Mouse (Mus musculus) limb, embryonic 13.5 days (tissue): Measurements from ENCODE around the gene Slc5a5. TPM values are rescaled to one million over a fixed set of nuclear protein-coding genes. Genes with fewer than 3 reads are reported as not detected.

Experiments used
- ATAC-seq: fragments of 200-750 bp; cut with Nextera tagmentation; 2 replicates; pipeline ENCODE4 v1.8.0; 2017; ENCODE audit warnings: low read depth, moderate number of reproducible peaks, moderate TSS enrichment; ENCODE audit not compliant: low FRiP score
- H3K27ac ChIP-seq: fragments of 300-500 bp; sonication (generic); 2 replicates; pipeline ENCODE4 v1.5.1; 2015; ENCODE audit warnings: inconsistent platforms, mild to moderate bottlenecking, moderate library complexity
- H3K27me3 ChIP-seq: fragments of 300-500 bp; sonication (generic); 2 replicates; pipeline ENCODE4 v1.6.1; 2015; ENCODE audit warnings: mild to moderate bottlenecking, inconsistent platforms
- H3K36me3 ChIP-seq: fragments of 300-500 bp; sonication (generic); 2 replicates; pipeline ENCODE4 v1.6.1; 2015; ENCODE audit warnings: inconsistent platforms, mild to moderate bottlenecking, moderate library complexity
- H3K4me1 ChIP-seq: fragments of 300-500 bp; sonication (generic); 2 replicates; pipeline ENCODE4 v1.6.1; 2015; ENCODE audit warnings: inconsistent platforms
- H3K4me2 ChIP-seq: fragments of 300-500 bp; sonication (generic); replicated peaks from 2 replicates; pipeline ENCODE4 v1.6.1; 2015; ENCODE audit warnings: inconsistent platforms, mild to moderate bottlenecking, moderate library complexity
- H3K4me3 ChIP-seq: fragments of 300-500 bp; sonication (generic); 2 replicates; pipeline ENCODE4 v1.5.1; 2015; ENCODE audit warnings: moderate library complexity, mild to moderate bottlenecking, inconsistent platforms
- H3K9ac ChIP-seq: fragments of 300-500 bp; sonication (generic); 2 replicates; pipeline ENCODE4 v1.6.1; 2015; ENCODE audit warnings: mild to moderate bottlenecking, inconsistent platforms
- H3K9me3 ChIP-seq: fragments of 300-500 bp; sonication (generic); 2 replicates; pipeline ENCODE4 v1.6.1; 2016; ENCODE audit warnings: inconsistent platforms
- WGBS: fragments of 180-500 bp; shearing (Covaris S2); methylation state at CpG from one replicate; pipeline ENCODE4 v1.1.7; 2015; 5-methylcytosine and 5-hydroxymethylcytosine counted together
- polyA plus RNA-seq: library from polyadenylated mRNA; unstranded; fragments of >200 nt; fragmentation: Nextera tagmentation; extraction: Ambion mirVana; gene quantifications from 2 replicates; pipeline ENCODE4 v1.2.1, GENCODE M21; 2015

Slc5a5 gene
- polyA plus RNA-seq, 1 experiment from 2014 or later: 0.39 TPM

- H3K9ac ChIP-seq: no peak overlapping the region
- no peaks in the 10 kb centered on the region for H3K4me1 ChIP-seq
- H3K36me3 ChIP-seq: peaks cover 92% of the 10 kb centered on the region
- H3K4me3 ChIP-seq: no peak overlapping the region
- no peak overlapping the region for H3K27ac ChIP-seq
- no peak for ATAC-seq
- no peaks in the 10 kb centered on the region for H3K27me3 ChIP-seq
- WGBS: 96% methylated on average over 17 of the region's 17 CpGs
- no peaks in the 10 kb centered on the region for H3K9me3 ChIP-seq
- no peak overlapping the region for H3K4me2 ChIP-seq
Observed at GRCm38 (mm10) chr8:70914704-70915103, 22.1 kb upstream of the Slc5a5 start.

DNA sequence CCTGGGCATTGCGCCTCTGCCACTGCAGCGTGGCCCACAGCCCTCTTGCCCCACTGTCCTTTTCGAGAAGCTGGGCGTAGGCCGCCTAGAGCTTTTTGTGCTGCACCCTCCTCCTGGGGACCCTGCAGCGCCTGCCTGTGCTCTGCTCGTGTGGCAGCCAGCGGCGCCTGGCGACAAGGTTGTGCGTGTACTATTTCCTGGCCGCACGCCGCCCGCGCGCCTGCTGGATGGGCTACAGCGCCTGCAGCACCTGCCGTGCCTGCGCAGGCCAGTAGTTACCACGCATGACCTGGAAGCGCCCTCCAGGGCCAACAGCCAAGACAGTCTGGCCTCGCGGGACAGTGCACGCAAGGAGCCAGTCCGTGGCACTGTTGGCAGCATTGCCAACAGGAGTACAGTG, 21.0 kb upstream of the Slc5a5 start:
- no peak for ATAC-seq
- H3K4me1 ChIP-seq: no peaks in the 10 kb centered on the region
- no peaks in the 10 kb centered on the region for H3K9me3 ChIP-seq
- no peak overlapping the region for H3K9ac ChIP-seq
- H3K27ac ChIP-seq: no peak overlapping the region
- no peaks in the 10 kb centered on the region for H3K27me3 ChIP-seq
- no peak overlapping the region for H3K4me3 ChIP-seq
- 92% methylated on average over 26 of the region's 26 CpGs for WGBS
- H3K36me3 ChIP-seq: peaks cover 86% of the 10 kb centered on the region
- H3K4me2 ChIP-seq: no peak overlapping the region

DNA sequence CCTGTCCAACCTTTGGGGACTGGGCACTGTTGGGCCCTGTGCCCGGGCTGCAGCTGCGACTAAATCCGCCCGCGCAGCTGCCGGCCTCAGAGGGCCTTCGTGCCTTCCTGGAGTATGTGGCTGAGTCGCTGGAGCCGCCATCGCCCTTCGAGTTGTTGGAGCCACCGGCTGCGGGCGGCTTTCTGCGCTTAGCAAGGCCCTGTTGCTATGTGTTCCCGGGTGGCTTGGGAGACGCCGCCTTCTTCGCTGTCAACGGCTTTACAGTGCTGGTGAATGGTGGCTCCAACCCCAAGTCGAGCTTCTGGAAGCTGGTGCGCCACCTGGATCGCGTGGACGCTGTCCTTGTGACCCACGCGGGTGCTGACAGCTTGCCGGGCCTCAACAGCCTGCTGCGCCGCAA, 20.4 kb upstream of the Slc5a5 start:
- WGBS: 91% methylated on average over 30 of the region's 30 CpGs
- ATAC-seq: no peak
- H3K9ac ChIP-seq: no peak overlapping the region
- no peak overlapping the region for H3K4me3 ChIP-seq
- no peak overlapping the region for H3K27ac ChIP-seq
- no peaks in the 10 kb centered on the region for H3K4me1 ChIP-seq
- H3K36me3 ChIP-seq: peaks cover 80% of the 10 kb centered on the region
- no peak overlapping the region for H3K4me2 ChIP-seq
- H3K9me3 ChIP-seq: no peaks in the 10 kb centered on the region
- H3K27me3 ChIP-seq: no peaks in the 10 kb centered on the region

GRCm38 (mm10) chr8:70911596-70911995, 19.0 kb upstream of the Slc5a5 start:
- peaks cover 12% of the 10 kb centered on the region for H3K4me1 ChIP-seq
- no peaks in the 10 kb centered on the region for H3K27me3 ChIP-seq
- no peak for ATAC-seq
- no peaks in the 10 kb centered on the region for H3K9me3 ChIP-seq
- peaks cover 67% of the 10 kb centered on the region for H3K36me3 ChIP-seq
- 79% methylated on average over 5 of the region's 5 CpGs for WGBS
- no peak overlapping the region for H3K27ac ChIP-seq
- no peak overlapping the region for H3K9ac ChIP-seq
- no peak overlapping the region for H3K4me2 ChIP-seq
- no peak overlapping the region for H3K4me3 ChIP-seq

- Histone ChIP-seq H3K36me3 (peaks cover 26% of the 10 kb centered on the region), H3K4me1 (peaks cover 20% of the 10 kb centered on the region), H3K27me3 (0 out of 2 replicates have a peak, but pooled peaks cover 6% of the 10 kb centered on the region), H3K4me2 (no peak overlapping the region), H3K27ac (no peak overlapping the region), H3K9me3 (no peaks in the 10 kb centered on the region), H3K4me3 (no peak overlapping the region), H3K9ac (no peak overlapping the region)
- no peak for ATAC-seq
- WGBS: 89% methylated on average over 2 of the region's 2 CpGs
Observed at GRCm38 (mm10) chr8:70907518-70907917, 15.0 kb upstream of the Slc5a5 start.

DNA sequence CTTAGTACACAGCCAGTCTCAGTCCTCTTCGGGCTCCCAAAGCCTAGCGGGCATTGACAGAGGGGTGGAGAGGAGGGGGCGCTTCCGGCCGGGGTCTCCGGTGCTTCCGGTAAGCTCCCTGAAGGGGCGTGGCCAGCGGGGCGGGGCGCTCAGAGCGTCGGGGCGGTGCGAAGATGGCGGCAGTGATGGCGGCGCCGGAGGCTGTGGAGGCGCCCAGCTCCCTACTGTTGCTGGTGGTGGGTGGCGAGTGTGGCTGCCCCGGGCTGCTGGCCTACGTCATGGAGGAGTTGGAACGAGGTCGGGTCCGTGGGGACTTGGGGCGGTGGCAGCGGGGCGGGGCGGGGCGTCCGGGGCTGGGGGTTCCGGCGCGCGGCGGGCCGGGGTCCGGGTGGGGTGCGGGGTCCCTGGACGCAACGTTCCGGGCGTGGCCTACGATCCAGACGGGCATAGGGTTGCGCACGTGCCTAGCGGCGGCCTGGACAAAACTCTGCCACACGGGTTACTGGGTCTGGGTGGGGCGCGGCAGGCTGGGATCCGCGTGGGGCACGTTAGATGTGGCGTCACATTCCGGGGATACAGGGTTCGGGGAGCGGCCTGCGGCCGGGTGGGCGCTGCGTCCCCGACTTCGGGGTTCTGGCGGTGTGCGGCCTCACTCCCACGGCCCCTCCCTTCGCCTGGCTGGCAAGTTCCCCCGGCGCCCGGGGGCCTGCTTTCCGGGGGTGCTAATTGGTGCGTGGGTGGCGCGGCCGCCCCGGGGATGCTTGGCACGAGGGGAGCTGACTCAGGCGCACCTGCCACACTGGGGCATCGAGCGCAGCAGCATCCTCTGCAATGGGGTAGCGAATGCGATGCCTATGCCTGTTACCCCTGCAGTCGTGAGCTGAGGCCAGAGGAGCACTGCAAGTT, 13.5 kb upstream of the Slc5a5 start, which contains the start of gene Map1s:
Gene Map1s (plus strand): TSS at position 102 of the 906 bp plus-strand sequence.
- under 1% methylated on average over 82 of the region's 86 CpGs for WGBS

DNA sequence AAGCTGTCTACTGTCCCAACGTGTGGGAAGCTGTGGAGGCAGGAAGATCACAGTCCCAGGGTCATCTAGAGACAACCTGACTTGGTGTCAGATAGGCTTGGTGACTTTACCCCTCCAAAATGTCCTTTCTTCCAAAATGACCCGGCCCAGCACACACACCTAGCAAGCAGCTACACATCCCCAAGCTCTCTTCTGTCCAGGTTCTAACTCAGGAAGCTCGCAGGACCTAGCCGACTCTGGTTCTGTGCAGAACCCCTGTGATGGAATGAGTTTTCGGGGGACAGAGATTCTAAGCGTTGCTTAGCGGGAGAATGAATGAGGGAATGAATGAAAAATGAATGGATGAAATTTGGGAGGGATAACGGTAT, 12.9 kb upstream of the Slc5a5 start:
- peak overlapping the region; percentile 93; the same call in 1 of the 2 replicates for H3K27ac ChIP-seq
- ATAC-seq: peak; percentile 41

More for the DNA sequence above, 13.5 kb upstream of the Slc5a5 start, which contains the start of gene Map1s:
- peak within 1 kb of the TSS; percentile 93 for H3K4me2 ChIP-seq
- H3K27ac ChIP-seq: peak within 1 kb of the TSS; percentile 93
- peaks cover 20% of the 10 kb centered on the region for H3K4me1 ChIP-seq
- peak within 1 kb of the TSS; percentile 90 for H3K4me3 ChIP-seq
- ATAC-seq: peak; percentile 94
- H3K9ac ChIP-seq: peak within 1 kb of the TSS; percentile 92
- H3K27me3 ChIP-seq: 0 out of 2 replicates have a peak, but pooled peaks cover 6% of the 10 kb centered on the region
- no peaks in the 10 kb centered on the region for H3K9me3 ChIP-seq
- H3K36me3 ChIP-seq: peaks cover 12% of the 10 kb centered on the region

DNA sequence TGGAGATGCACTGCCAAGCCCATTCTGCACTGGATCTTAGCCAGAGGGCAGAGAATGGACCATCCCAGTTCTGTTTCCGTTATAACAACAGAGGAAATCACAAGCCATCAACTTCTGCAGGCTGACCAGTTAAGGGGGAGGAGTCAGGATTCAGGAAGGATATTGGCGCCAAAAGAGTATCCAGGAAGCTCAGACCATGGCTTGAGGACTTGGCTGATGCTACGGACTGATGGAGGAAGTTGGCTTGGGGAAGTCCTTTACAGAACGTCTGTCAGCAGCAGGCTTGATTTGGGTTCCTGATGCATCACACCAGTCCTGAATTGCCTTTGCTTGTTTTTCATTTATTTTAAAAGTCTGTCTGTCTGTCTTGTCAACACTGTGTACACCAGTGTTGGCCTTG, 12.0 kb upstream of the Slc5a5 start:
- H3K27ac ChIP-seq: no peak overlapping the region
- H3K4me1 ChIP-seq: peaks cover 20% of the 10 kb centered on the region
- H3K27me3 ChIP-seq: 0 out of 2 replicates have a peak, but pooled peaks cover 6% of the 10 kb centered on the region
- no peak for ATAC-seq
- no peaks in the 10 kb centered on the region for H3K9me3 ChIP-seq
- no peak overlapping the region for H3K4me3 ChIP-seq
- WGBS: 65% methylated on average over 4 of the region's 4 CpGs
- H3K4me2 ChIP-seq: no peak overlapping the region
- no peak overlapping the region for H3K9ac ChIP-seq
- H3K36me3 ChIP-seq: 0 out of 2 replicates have a peak, but pooled peaks cover 4% of the 10 kb centered on the region

More for the DNA sequence above, 12.9 kb upstream of the Slc5a5 start:
- H3K4me2 ChIP-seq: peak overlapping the region; percentile 93
- H3K27me3 ChIP-seq: 0 out of 2 replicates have a peak, but pooled peaks cover 6% of the 10 kb centered on the region
- WGBS: 14% methylated on average over 8 of the region's 8 CpGs
- H3K9ac ChIP-seq: peak overlapping the region; percentile 92
- H3K36me3 ChIP-seq: 0 out of 2 replicates have a peak, but pooled peaks cover 6% of the 10 kb centered on the region
- H3K9me3 ChIP-seq: no peaks in the 10 kb centered on the region
- H3K4me3 ChIP-seq: peak overlapping the region; percentile 90
- peaks cover 20% of the 10 kb centered on the region for H3K4me1 ChIP-seq

GRCm38 (mm10) chr8:70903582-70903981, 11.0 kb upstream of the Slc5a5 start:
- no peak for ATAC-seq
- H3K4me1 ChIP-seq: peaks cover 24% of the 10 kb centered on the region
- 0 out of 2 replicates have a peak, but pooled peaks cover 6% of the 10 kb centered on the region for H3K27me3 ChIP-seq
- H3K4me2 ChIP-seq: no peak overlapping the region
- H3K9ac ChIP-seq: 0 out of 2 replicates have a peak overlapping the region, but pooled peaks have one; percentile 2
- H3K9me3 ChIP-seq: no peaks in the 10 kb centered on the region
- no peaks in the 10 kb centered on the region for H3K36me3 ChIP-seq
- H3K27ac ChIP-seq: no peak overlapping the region
- no peak overlapping the region for H3K4me3 ChIP-seq

- Histone ChIP-seq H3K27me3 (0 out of 2 replicates have a peak, but pooled peaks cover 6% of the 10 kb centered on the region), H3K4me1 (peaks cover 28% of the 10 kb centered on the region), H3K4me3 (no peak overlapping the region), H3K27ac (no peak overlapping the region), H3K9me3 (no peaks in the 10 kb centered on the region), H3K9ac (peak overlapping the region; percentile 54; the same call in 1 of the 2 replicates), H3K36me3 (no peaks in the 10 kb centered on the region), H3K4me2 (no peak overlapping the region)
- 54% methylated on average over 4 of the region's 4 CpGs for WGBS
- no peak for ATAC-seq
Observed at GRCm38 (mm10) chr8:70903112-70903511, 10.6 kb upstream of the Slc5a5 start.

DNA sequence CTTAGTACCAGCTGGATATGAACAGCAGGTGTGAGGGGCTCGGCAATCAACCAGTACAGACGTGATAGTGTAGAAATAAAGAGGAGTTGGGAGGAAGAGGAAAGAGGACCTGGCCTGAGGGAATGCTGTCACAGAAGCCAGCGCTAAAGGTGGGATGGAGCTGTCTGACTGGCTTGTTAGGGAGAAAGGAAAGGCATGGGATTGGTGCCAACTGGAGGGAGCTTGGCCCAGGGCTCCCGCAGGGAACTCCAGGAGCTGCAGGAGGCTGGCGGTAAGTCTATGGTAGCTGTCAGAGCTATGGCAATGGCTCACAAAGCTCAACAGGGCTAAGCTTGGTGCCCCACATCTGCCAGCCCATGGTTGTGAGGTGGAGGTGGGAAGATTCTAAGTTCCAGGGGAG, 9.7 kb upstream of the Slc5a5 start:
- no peak overlapping the region for H3K4me3 ChIP-seq
- no peak for ATAC-seq
- H3K27me3 ChIP-seq: 0 out of 2 replicates have a peak, but pooled peaks cover 6% of the 10 kb centered on the region
- H3K36me3 ChIP-seq: no peaks in the 10 kb centered on the region
- no peak overlapping the region for H3K9ac ChIP-seq
- H3K9me3 ChIP-seq: no peaks in the 10 kb centered on the region
- no peak overlapping the region for H3K27ac ChIP-seq
- 36% methylated on average over 5 of the region's 5 CpGs for WGBS
- peaks cover 24% of the 10 kb centered on the region for H3K4me1 ChIP-seq
- H3K4me2 ChIP-seq: no peak overlapping the region

GRCm38 (mm10) chr8:70900872-70901387, 8.4 kb upstream of the Slc5a5 start:
- ATAC-seq: no peak
- Histone ChIP-seq H3K4me3 (no peak overlapping the region), H3K36me3 (peaks cover 5% of the 10 kb centered on the region; the same call in 1 of the 2 replicates), H3K9me3 (no peaks in the 10 kb centered on the region), H3K9ac (peak overlapping the region; percentile 39; the same call in 1 of the 2 replicates), H3K27me3 (0 out of 2 replicates have a peak, but pooled peaks cover 6% of the 10 kb centered on the region), H3K4me2 (no peak overlapping the region), H3K4me1 (peaks cover 21% of the 10 kb centered on the region), H3K27ac (no peak overlapping the region)
- 60% methylated on average over 2 of the region's 2 CpGs for WGBS
